Mouse (Mus musculus) skeletal muscle tissue, adult 2 months (tissue): ENCODE measurements at regions not wholly inside any gene's neighbourhood (a gene's known extent, or its start where the extent isn't known, plus 50 kb on each side); places are given as distances from the start of the nearest gene placed in this dataset.
A peak's percentile ranks its signal among the peaks of the same experiment; 100 is the strongest.

ENCODE experiments used
- DNase-seq: peaks from one replicate; pipeline ENCODE4 v3.0.0-alpha.2; 2012; ENCODE audit warnings: low read depth, low spot score

- no peak for DNase-seq
Observed at GRCm38 (mm10) chr8:57134726-57135125, 186.1 kb upstream of the Hand2 start.

- DNase-seq: no peak
Observed at GRCm38 (mm10) chr8:57148036-57148435, 172.7 kb upstream of the Hand2 start.

GRCm38 (mm10) chr8:57191153-57191552 lies 129.6 kb upstream of the Hand2 start:
- no peak for DNase-seq

- DNase-seq: no peak
Observed at GRCm38 (mm10) chr8:57200280-57200679, 120.5 kb upstream of the Hand2 start.

- no peak for DNase-seq
Observed at GRCm38 (mm10) chr8:57209584-57209983, 111.2 kb upstream of the Hand2 start.

- DNase-seq: no peak
Observed at GRCm38 (mm10) chr8:57213066-57213465, 107.7 kb upstream of the Hand2 start.

GRCm38 (mm10) chr8:57213982-57214930 lies 106.5 kb upstream of the Hand2 start:
- DNase-seq: peak; percentile 34

- no peak for DNase-seq
Observed at GRCm38 (mm10) chr8:57230594-57230993, 90.2 kb upstream of the Hand2 start.

GRCm38 (mm10) chr8:57242301-57242700 lies 78.5 kb upstream of the Hand2 start:
- DNase-seq: no peak

- no peak for DNase-seq
Observed at GRCm38 (mm10) chr8:57249061-57249460, 71.7 kb upstream of the Hand2 start.
